Mouse (Mus musculus): Measurements from ENCODE around the gene Pfdn6.
A peak's percentile ranks its signal among the peaks of the same experiment; 100 is the strongest.
"Not testable (repeated sequence)": the region's sequence is repeated elsewhere in the genome, so short reads cannot be mapped to it uniquely, and the experiment has no call there.

The Pfdn6 gene

GRCm38 (mm10) chr17:33940206-33940805 is at the start of gene Pfdn6, which contains the start of gene Wdr46:
Gene Pfdn6 (minus strand): TSS chr17:33940343.
Gene Wdr46 (plus strand): TSS chr17:33940660.
- DNase-seq (ENCODE audit: extremely low read depth, low read depth), result peak; percentile 93

- DNase-seq (ENCODE audit: extremely low read depth, low read depth), result not testable (repeated sequence)
Observed at GRCm38 (mm10) chr17:33982136-33982535, 42.0 kb upstream of the Pfdn6 start.

GRCm38 (mm10) chr17:33981192-33981909 is 41.2 kb upstream of the Pfdn6 start:
- not testable (repeated sequence) for DNase-seq (ENCODE audit: extremely low read depth, low read depth)

- DNase-seq (ENCODE audit: extremely low read depth, low read depth), result no peak
Observed at GRCm38 (mm10) chr17:33980181-33981035, 40.3 kb upstream of the Pfdn6 start.

GRCm38 (mm10) chr17:33979512-33980050 is 39.4 kb upstream of the Pfdn6 start:
- DNase-seq (ENCODE audit: extremely low read depth, low read depth), result no peak

GRCm38 (mm10) chr17:33978631-33979031 is 38.5 kb upstream of the Pfdn6 start:
- DNase-seq (ENCODE audit: extremely low read depth, low read depth), result no peak

GRCm38 (mm10) chr17:33977861-33978557 is 37.9 kb upstream of the Pfdn6 start:
- no peak for DNase-seq (ENCODE audit: extremely low read depth, low read depth)

GRCm38 (mm10) chr17:33973572-33973971 is 33.4 kb upstream of the Pfdn6 start:
- no peak for DNase-seq (ENCODE audit: extremely low read depth, low read depth)

GRCm38 (mm10) chr17:33972691-33973090 is 32.5 kb upstream of the Pfdn6 start:
- DNase-seq (ENCODE audit: extremely low read depth, low read depth), result no peak

GRCm38 (mm10) chr17:33969394-33969793 is 29.3 kb upstream of the Pfdn6 start:
- DNase-seq (ENCODE audit: extremely low read depth, low read depth), result no peak

GRCm38 (mm10) chr17:33968927-33969326 is 28.8 kb upstream of the Pfdn6 start:
- DNase-seq (ENCODE audit: extremely low read depth, low read depth), result no peak

- DNase-seq (ENCODE audit: extremely low read depth, low read depth), result no peak
Observed at GRCm38 (mm10) chr17:33968489-33968888, 28.3 kb upstream of the Pfdn6 start.

- DNase-seq (ENCODE audit: extremely low read depth, low read depth), result no peak
Observed at GRCm38 (mm10) chr17:33965846-33966550, 25.9 kb upstream of the Pfdn6 start.

- no peak for DNase-seq (ENCODE audit: extremely low read depth, low read depth)
Observed at GRCm38 (mm10) chr17:33965082-33965845, 25.1 kb upstream of the Pfdn6 start.

GRCm38 (mm10) chr17:33962876-33963275 is 22.7 kb upstream of the Pfdn6 start:
- DNase-seq (ENCODE audit: extremely low read depth, low read depth), result no peak

GRCm38 (mm10) chr17:33959948-33960347 is 19.8 kb upstream of the Pfdn6 start:
- DNase-seq (ENCODE audit: extremely low read depth, low read depth), result no peak

GRCm38 (mm10) chr17:33959135-33959534 is 19.0 kb upstream of the Pfdn6 start:
- no peak for DNase-seq (ENCODE audit: extremely low read depth, low read depth)

- no peak for DNase-seq (ENCODE audit: extremely low read depth, low read depth)
Observed at GRCm38 (mm10) chr17:33958451-33958850, 18.3 kb upstream of the Pfdn6 start.

GRCm38 (mm10) chr17:33957493-33957892 is 17.4 kb upstream of the Pfdn6 start:
- DNase-seq (ENCODE audit: extremely low read depth, low read depth), result no peak

GRCm38 (mm10) chr17:33956336-33956735 is 16.2 kb upstream of the Pfdn6 start:
- DNase-seq (ENCODE audit: extremely low read depth, low read depth), result no peak
